Mouse (Mus musculus) lung, postnatal 25 days (tissue): ENCODE measurements around the gene AC134908.4.
"Not testable (repeated sequence)": the region's sequence is repeated elsewhere in the genome, so short reads cannot be mapped to it uniquely, and the experiment has no call there.

Experiments used
- DNase-seq: peaks from one replicate; pipeline ENCODE4 v3.0.0; 2022; ENCODE audit warnings: low spot score

AC134908.4 gene

DNA sequence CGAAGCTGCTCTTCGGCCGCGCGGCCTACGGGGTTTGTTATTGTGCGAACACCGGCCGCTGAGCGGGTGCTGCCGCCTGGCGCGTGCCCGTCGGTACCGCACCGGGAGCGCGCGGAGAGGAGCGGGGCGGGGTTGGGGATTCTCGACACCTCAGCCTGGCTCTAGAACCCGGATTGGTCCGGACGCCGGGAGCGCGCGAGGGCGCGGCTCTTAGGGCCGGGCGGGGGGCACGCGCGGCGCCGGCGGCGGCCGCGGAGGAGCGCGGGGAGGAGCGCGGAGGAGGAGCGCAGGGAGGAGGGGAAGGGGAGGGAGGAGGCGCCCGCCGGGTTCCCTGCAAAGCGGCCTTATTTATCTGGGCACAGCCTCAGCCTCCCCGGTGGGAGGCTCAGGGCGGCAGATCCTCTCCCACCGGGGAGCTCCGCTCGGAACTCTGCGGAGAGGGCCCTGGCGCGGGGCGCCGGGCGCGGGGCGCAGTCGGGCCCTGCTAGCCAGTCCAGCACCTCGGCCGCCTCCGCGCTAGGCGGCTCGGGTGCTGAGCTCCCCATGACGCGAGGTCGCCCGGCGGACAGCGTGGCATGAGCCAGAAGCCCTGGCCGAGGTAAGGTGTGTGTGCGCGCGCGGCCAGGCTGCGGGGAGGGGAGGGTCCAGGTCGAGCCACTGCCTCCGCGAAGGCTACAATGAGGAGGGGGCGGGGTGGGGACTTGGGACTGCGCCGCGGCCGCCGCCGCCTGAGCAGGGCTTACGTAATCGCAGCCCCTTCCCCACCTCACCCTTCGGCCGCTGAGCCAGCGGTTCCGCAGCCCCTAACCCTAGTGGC is 13.5 kb upstream of the AC134908.4 start, which contains the start of gene Fbxl16:
Gene Fbxl16, plus strand, starts transcription at position 297 of the 817 bp plus-strand sequence.
- peak; percentile 45 for DNase-seq

DNA sequence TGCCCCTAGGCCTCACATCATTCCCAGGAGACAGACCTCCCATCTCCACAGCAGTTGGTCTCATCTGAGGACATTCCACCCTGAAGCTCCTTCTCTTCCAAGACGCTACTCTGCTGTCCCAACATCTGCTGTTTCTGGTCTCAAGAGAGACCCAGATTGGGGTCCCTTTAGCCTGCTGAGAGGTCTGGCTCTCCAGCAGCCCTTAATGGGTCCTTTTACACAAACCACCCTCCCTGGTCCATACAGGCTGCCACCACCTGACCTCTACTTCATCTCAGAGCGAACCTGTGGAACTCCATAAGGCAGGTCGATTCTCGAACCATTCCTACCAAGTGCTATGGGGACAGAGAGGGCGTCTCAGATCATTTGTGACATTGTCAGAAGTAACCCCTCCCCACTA is 12.6 kb upstream of the AC134908.4 start:
- no peak for DNase-seq

DNA sequence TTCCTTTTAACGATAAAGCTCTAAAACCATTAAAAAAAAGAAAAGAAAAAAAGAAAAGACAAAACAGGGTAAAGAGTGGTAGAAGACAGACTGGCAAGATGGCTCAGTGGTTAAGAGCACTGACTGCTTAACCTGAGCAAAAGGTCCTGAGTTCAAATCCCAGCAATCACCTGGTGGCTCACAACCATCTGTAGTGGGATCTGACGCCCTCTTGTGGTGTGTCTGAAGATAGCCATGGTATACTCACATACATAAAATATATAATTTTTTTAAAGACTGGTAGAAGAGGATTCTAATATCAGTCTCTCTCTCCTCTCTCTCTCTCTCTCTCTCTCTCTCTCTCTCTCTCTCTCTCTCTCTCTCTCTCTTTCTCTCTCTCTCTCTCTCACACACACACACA is 12.0 kb upstream of the AC134908.4 start:
- DNase-seq, result not testable (repeated sequence)

DNA sequence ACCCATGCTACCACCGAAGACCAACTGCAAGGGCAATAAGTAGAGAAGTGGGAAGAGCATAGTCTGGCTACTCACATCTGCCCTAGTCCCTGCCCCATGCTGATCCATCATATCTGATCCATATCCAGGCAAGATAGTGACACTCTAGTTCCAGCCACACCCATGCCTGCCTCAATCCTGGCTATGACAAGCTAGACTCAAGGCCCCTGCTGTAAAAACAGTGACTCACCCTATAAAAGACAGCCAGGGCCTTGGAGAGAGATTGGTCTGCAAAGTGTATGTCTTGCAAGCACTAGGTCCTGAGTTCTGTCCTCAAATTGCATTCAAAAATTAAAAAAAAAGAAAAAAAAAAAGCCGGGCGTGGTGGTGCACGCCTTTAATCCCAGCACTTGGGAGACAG is 11.0 kb upstream of the AC134908.4 start:
- DNase-seq, result no peak

DNA sequence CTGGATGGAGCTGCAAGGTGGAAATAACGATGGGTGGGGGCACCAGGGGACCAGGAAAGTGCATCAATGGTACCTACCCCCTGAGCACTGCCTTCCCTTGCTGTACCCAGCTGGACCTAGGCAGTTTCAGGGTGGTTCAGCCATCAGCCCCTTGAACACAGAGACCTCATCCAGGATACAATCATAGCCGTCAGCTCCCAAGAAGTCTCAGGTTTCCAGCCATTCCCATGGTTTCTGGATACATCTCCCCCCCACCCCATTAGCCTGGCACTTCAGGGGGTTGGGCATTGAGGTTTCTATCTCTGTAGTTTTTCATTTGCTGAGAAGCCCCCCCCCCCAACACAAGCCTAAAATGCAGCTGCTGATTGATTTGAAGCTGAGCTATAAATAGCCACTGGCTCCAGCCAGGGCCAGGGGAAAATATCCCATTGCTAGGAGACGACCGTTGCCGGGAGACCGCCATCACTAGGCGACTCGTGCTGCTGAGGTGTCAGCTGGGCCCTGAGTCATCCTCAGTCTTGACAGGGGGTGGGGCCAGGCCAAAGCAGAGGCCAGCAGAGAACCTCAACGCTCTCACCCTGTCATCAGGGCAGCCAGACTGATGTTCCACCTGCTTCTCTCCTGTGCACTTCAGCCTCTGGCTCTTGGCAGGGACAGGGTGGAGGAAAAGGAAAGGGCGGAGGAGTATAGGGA is 7.5 kb upstream of the AC134908.4 start:
- no peak for DNase-seq

DNA sequence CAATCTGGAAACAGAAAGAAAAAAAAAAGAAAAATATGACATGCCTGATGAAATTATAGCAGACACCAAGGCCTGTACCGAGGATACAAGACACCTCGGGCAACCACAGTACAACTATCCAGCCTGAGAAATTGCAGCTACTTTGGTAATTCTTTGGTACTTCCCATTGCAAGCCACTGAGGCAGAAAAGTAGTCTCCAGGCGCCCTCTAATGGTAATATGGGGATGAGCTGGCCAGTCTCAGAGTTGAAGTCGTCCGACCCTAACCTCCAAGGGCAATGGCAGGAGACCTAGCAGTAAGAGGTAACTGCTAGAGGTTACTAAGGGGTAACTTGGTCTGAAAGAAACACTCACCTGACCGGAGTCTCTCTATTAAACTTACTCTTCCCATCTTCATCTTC is 5.6 kb upstream of the AC134908.4 start:
- peak; percentile 83 for DNase-seq

DNA sequence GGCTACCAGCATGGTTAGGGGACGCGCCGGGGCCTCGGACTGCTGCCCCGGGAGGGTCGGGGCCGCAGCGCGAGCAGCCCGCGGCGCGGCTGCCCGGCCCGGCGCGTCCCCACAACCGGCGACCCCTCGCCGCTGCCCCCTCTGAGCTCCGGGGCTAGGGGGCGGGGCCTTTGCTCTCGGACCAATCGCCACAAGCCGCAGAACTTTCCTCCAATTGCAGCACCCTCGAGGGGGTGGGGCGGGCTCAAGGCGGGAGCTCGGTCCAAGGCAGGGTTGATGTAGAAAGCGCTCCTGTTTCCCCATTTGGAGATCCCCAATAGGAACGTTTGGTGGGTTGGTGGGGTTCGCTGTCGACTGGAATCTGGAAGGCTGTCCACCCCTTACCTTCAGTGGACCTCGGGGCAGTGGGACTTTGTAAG is 1.5 kb upstream of the AC134908.4 start, which contains the start of gene Metrn:
Gene Metrn, minus strand, starts transcription at position 186 of the 419 bp plus-strand sequence.
- peak; percentile 88 for DNase-seq

DNA sequence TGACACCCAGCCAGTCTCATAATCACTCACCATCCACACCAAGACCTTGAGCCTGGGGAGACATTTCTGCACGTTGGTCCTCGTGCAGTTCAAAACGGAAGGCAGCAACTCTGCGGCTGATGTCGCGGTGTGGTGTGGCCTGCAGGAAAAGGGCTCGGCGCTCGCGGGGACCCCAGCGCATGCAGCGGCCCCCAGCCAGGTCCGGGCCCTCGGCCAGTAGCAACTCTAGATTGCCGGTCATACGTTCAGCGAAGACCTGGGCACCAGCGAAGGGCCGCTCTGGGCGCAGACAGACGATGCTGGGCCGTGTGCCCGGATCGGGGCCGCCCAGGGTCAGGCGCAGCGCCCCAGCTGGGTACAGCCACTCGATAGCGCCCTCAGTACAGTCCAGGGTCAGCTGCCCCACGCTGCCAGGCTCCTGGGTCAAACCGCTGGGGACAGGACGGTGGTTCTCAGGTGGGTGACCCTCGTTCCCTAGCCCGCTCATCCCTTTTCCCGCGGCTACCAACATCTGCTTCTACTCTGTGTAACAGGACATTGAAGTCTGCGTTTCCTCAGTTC is 832 bp upstream of the AC134908.4 start:
- DNase-seq, result no peak

DNA sequence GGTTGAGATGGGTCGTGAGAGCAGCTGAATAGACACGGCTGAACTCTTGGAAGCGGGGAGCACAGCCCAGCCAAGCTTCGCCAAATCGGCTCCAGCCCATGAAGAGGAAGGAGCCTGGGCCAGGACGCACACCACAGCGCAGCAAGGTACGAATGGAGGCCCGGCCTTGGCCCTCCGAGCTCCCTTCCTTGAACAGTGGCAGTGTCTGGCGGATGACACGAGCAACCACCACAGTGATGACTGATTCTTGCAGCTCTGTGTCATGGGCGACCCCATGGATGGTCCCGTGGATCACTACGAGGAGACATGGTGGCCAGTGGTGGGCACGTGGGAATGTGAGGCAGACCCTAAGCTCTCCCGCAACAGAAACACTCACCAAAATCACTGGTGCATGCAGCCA is 461 bp downstream of the AC134908.4 start:
- no peak for DNase-seq

DNA sequence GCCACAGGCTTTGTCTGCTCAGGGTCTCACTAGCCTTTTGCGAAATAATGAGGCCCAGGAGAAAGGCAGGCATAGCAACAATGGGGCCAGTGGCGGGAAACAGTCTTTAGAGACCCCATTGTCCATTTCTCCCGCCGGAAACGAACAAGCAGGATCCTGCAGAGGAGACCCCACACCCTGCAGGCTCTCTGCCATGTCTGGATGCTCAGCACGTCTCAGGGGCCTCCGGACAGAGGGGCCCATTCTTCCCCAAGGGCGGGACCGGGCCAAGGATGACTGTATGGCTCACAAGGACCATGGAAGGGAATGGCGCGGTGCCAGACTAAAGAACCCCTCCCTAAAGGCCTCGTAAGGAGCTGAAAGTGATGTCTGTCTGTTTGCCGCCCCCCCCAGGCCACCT is 1.3 kb downstream of the AC134908.4 start:
- no peak for DNase-seq

DNA sequence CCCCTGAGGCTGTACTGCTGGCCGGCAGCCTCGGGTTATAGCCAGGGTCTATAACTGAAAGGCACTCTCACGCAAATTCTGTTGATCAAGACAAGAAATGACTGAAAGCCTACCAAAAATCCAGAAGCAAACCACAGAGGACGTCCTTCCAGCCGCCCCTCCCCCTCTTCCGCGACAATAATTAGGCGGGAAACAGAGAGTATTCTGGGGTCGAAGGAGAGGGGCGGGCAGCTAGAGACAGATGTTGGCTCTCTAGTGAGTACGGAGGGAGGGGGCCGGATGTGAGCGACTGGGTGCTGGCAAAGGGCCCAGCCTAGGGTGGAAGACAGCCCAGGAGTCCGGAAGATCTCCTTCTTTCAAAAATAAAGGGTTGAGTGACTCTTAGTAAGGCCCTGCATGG is 2.8 kb downstream of the AC134908.4 start, which contains the start of gene Fam173a:
Gene Fam173a, minus strand, starts transcription at position 287 of the 400 bp plus-strand sequence.
- peak; percentile 77 for DNase-seq

DNA sequence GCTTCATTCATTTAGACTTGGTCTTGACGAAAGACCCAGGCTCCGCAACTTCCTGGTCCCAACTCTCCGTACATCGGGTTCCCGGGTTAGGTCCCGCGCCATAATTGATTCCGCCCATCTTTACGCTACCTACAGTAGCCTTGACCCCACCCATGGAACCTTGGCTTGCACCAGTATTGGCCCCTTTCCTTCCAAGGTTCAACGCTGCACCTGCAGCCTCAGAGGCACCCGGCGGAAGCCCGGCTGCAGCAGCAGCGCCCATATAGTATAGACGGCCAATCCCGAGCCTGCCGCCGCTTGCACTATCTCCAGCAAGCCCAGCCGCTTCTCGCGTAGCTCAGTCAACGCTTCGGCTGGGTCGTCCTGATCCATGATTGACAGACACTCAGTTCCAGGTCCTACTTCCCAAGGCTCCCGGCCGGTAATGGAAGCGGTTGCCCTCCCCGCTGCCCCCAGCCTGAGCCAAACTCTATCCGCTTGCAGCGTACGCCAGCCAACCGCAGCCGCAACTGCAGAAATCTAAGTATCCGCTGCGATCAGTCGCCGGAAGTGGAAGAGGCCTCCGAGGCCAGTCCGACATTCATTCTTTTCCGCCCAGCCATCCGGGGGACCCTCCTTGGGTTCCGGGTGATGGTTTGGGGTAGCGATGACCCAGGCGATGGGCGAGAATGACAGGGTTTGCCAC is 3.5 kb downstream of the AC134908.4 start:
- peak; percentile 77 for DNase-seq

DNA sequence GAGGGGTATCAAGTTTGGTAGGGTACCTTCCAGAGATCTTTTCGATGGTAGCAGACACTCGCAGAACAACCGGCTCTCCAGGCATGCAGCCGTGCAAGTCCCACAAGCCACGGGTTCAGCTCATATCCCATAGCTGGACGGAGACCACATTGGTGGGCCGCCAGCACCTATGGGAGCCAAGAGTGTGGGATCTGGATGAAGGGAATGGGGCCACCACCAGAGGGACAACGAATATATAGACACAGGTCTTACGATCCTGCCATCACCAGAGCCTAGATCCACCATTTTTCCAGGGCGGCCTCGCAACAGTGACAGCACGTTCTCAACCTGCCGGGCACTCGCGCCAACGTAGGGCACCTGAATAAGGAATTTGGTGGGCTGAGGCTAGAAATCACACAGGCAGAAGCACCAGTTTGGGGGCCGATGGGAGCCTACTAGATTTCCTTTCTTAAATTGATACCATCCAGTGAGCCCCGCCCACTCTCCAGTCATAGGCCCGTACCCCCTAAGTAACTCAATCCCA is 4.1 kb downstream of the AC134908.4 start:
- DNase-seq, result no peak

DNA sequence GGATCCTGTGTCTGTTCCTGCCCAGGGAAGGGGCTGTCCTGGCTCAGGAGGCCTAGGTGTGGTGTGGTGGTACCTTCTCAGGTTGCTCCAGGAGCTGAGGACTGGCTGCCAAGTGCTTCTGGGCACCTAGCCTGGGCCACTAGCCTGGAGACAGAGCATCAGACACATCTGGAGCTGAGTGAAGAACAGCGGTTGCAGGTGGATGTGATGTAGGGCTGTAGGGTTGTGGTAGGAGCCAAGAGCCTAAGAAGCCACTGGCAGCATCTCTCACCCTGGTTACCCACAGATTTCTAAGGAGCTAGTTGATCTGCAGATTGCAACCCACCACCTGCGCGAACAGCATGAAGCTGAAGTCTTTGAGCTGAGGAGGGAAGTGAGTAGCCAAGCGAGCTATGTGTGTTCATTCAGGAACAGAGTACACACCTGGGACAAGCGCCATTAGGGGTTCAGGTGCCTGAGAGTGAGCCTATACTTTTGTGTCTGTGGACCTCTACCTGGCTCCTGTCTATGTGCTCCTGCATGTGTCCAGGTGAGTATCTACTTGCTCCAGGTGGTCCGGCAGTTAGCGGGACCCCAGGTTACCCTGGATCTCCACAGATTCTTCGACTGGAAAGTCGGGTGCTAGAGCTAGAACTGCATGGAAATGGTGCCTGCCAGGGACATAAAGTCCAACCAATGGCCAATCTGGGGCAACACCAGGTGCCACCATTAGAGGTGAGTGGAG is 8.5 kb downstream of the AC134908.4 start:
- no peak for DNase-seq

DNA sequence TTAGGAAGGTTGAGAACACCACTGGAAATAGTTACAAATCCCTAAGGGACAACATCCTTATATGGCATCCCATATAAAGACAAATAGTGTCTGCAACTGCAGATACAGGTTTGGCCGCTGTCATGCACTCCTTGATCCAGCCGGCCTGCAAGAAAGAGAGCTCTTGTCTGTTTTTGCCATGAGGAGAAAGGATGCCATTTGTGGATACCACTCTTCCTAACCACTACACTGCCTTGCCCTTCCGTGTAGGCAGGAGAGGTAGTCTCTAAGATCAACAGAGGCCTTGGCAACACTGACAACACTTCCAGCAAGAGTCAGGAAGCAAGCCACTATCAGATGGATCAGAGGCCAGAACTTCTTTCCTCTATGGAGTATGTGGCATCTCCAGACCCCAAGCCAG is 9.2 kb downstream of the AC134908.4 start, which contains the start of gene Ccdc78:
Gene Ccdc78, plus strand, starts transcription at position 301 of the 400 bp plus-strand sequence.
- DNase-seq, result no peak

DNA sequence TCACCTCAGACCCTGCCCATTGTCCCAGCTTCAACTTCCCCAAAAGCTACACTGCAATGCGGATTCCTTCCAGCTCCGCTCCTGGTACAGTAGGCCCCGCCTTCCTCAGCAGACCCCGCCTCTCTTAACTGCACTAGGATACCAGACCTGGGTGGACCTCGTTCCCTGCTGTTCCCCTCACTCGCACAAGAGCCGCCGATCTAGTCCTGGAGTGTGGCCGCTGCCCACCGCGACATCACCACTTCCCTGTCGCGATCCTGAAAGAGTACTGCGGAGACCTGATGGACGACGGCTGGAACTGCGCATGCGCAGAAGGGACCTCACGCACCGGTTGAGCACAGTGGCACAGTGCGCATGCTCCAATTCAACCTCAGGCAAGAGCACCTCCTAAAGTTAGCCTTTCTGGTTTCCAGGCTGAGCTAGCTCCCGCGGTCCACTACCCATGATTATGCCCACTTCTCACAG is 10.1 kb downstream of the AC134908.4 start, which contains the start of gene Haghl:
Gene Haghl, minus strand, starts transcription at position 393 of the 465 bp plus-strand sequence.
- DNase-seq, result peak; percentile 94

DNA sequence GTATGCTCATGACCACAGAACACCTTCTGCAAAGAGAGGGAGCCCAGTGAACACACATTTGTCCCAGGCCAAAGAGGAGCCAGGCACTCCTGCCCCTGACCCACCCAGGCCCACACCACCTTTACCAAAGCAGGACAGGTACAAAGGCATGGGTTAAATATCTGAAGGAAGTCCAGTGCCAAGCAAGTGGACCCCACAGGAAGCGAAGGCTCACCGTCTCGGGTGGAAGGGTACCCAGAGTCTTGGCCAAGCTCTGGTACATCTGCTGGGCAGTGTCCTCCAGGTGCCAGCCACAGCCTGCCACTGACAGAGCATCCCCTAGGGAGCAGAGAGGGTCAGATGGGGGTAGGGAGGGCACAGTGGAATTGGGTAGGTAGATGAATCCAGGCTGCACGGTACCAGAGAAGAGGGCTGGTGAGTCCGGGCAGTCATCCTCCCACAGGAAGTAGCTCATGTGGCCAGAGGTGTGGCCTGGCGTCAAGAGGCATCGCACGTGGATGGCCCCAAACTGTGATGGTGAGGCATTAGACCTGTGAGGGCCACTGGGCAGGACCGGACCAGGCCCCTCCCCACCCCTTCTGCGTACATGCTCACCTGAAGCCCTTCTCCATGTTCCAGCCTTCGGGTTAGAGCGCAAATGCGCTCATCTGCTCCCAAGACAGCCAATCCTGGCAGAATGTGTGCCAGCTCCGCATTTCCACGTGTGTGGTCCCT is 11.4 kb downstream of the AC134908.4 start:
- DNase-seq, result no peak

DNA sequence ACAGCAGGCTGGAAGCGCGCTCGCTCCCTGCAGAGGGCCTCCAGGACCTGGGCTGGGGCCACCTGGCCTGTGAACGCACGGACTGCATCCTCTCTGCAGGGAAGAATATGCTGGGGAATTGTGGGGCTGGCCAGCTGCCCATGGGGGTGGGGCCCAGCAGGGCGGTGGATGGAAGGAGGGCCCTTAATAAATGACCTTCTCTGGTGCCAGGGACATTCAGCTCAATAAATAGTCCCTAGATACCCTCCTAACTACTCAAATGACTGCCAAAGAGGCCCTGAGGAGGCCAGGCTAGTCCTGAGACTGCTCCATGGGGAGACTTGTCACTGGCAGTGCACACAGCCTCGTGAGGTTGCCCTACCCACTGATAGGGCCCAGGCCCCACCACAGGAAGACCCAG is 12.4 kb downstream of the AC134908.4 start:
- DNase-seq, result no peak

DNA sequence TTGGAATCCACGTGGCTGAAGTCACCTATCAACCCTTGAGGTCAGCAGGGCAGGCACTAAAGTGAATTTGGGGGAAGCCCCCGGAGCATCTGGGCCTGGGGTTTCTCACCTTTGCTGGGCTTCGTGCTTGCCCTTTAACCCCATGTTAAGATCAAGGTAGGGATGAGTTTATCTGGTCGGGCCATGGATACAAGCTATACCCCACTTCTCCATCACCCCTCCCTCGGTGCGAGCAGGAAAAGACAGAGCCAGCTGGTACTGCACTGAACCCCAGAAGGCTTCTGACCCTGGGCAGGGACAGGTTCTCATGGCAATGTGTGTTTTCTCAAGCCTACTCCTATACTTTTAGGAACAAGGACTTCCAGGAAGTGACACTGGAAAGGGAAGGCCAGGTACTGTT is 14.1 kb downstream of the AC134908.4 start:
- no peak for DNase-seq

DNA sequence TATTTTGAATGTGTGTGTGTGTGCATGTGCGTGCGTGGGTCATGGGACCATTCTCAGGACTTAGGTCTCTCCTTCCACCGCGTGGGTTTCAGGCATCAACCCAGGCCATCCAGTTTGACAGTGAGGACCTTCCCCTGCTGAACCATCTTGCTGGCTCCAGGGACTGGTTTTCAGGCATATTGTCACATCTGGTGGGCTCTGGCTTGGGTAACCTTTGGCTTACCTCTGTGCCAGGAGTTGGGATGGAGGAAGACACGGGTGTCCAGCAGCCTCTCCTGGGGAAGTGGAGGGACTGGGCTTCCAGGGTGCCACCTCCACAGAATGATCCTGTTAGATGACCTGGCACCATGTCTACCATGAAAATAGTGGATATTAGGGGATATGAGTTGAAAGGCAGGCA is 17.5 kb downstream of the AC134908.4 start:
- DNase-seq, result no peak
